Mouse (Mus musculus) neural tube, embryonic 11.5 days (tissue): Measurements from ENCODE around the gene Arid1b. TPM values are rescaled to one million over a fixed set of nuclear protein-coding genes. Genes with fewer than 3 reads are reported as not detected.

Experiments
- ATAC-seq: fragments of 200-750 bp; cut with Nextera tagmentation; 2 replicates; pipeline ENCODE4 v1.8.0; 2017; ENCODE audit warnings: moderate number of reproducible peaks, mild to moderate bottlenecking, moderate TSS enrichment, moderate library complexity; ENCODE audit not compliant: insufficient read depth, low FRiP score, low TSS enrichment
- DNase-seq: peaks from one replicate; pipeline ENCODE4 v3.0.0-alpha.2; 2015; ENCODE audit warnings: low spot score
- H3K27ac ChIP-seq: fragments of 300-500 bp; sonication (generic); 2 replicates; pipeline ENCODE4 v1.5.1; 2014; ENCODE audit warnings: low read depth, mild to moderate bottlenecking, low read length
- H3K27me3 ChIP-seq: fragments of 300-500 bp; sonication (generic); 2 replicates; pipeline ENCODE4 v1.6.1; 2014; ENCODE audit warnings: mild to moderate bottlenecking, low read length, mixed read lengths; ENCODE audit not compliant: control insufficient read depth, insufficient read depth
- H3K36me3 ChIP-seq: fragments of 300-500 bp; sonication (generic); 2 replicates; pipeline ENCODE4 v1.6.1; 2014; ENCODE audit warnings: mild to moderate bottlenecking, low read length, moderate library complexity, mixed read lengths; ENCODE audit not compliant: control insufficient read depth, insufficient read depth
- H3K4me1 ChIP-seq: fragments of 300-500 bp; sonication (generic); 2 replicates; pipeline ENCODE4 v1.6.1; 2014; ENCODE audit warnings: low read length, mixed read lengths; ENCODE audit not compliant: control insufficient read depth, insufficient read depth
- H3K4me2 ChIP-seq: fragments of 300-500 bp; sonication (generic); 2 replicates; pipeline ENCODE4 v1.6.1; 2014; ENCODE audit warnings: low read depth, mild to moderate bottlenecking, moderate library complexity
- H3K4me3 ChIP-seq: fragments of 300-500 bp; sonication (generic); 2 replicates; pipeline ENCODE4 v1.5.1; 2014; ENCODE audit warnings: low read depth, low read length
- H3K9ac ChIP-seq: fragments of 300-500 bp; sonication (generic); 2 replicates; pipeline ENCODE4 v1.6.1; 2014; ENCODE audit warnings: mild to moderate bottlenecking, low read length
- H3K9me3 ChIP-seq: fragments of 300-500 bp; sonication (generic); 2 replicates; pipeline ENCODE4 v1.6.1; 2016; ENCODE audit warnings: low read length; ENCODE audit not compliant: control insufficient read depth
- WGBS: fragments of 180-500 bp; shearing (Covaris S2); extraction: QIAGEN DNeasy Blood & Tissue Kit; methylation state at CpG from one replicate; pipeline ENCODE4 v1.1.7; 2014; 5-methylcytosine and 5-hydroxymethylcytosine counted together
- polyA plus RNA-seq: library from polyadenylated mRNA; unstranded; fragments of >200 nt; fragmentation: Nextera tagmentation; extraction: Ambion mirVana; gene quantifications from 2 replicates; pipeline ENCODE4 v1.2.1, GENCODE M21; 2014

The Arid1b gene
- polyA plus RNA-seq, 1 experiment from 2014 or later = 14.3 TPM

- Histone ChIP-seq H3K9me3 (no peaks in the 10 kb centered on the region), H3K27me3 (0 out of 2 replicates have a peak, but pooled peaks cover 3% of the 10 kb centered on the region), H3K36me3 (peaks cover 16% of the 10 kb centered on the region), H3K4me1 (peaks cover 1% of the 10 kb centered on the region), H3K4me3 (no peak overlapping the region), H3K9ac (no peak overlapping the region), H3K4me2 (no peak overlapping the region), H3K27ac (no peak overlapping the region)
- WGBS = 92% methylated on average over 7 of the region's 7 CpGs
- no peak for ATAC-seq
- no peak for DNase-seq
Measured at GRCm38 (mm10) chr17:5330644-5331043, 336.5 kb downstream of the Arid1b start.

- H3K4me3 ChIP-seq = no peak overlapping the region
- DNase-seq = no peak
- peaks cover 22% of the 10 kb centered on the region for H3K36me3 ChIP-seq
- ATAC-seq = no peak
- H3K27me3 ChIP-seq = 0 out of 2 replicates have a peak, but pooled peaks cover 3% of the 10 kb centered on the region
- H3K4me2 ChIP-seq = no peak overlapping the region
- no peak overlapping the region for H3K27ac ChIP-seq
- no peaks in the 10 kb centered on the region; the same call in 1 of the 2 replicates for H3K4me1 ChIP-seq
- 87% methylated on average over 1 of the region's 1 CpGs for WGBS
- no peak overlapping the region for H3K9ac ChIP-seq
- H3K9me3 ChIP-seq = no peaks in the 10 kb centered on the region
Measured at GRCm38 (mm10) chr17:5331387-5331786, 337.3 kb downstream of the Arid1b start.

GRCm38 (mm10) chr17:5334567-5334966 lies 340.4 kb downstream of the Arid1b start:
- no peak overlapping the region for H3K4me2 ChIP-seq
- no peaks in the 10 kb centered on the region for H3K4me1 ChIP-seq
- H3K4me3 ChIP-seq = no peak overlapping the region
- no peaks in the 10 kb centered on the region for H3K9me3 ChIP-seq
- H3K27ac ChIP-seq = no peak overlapping the region
- WGBS = 89% methylated on average over 7 of the region's 7 CpGs
- H3K36me3 ChIP-seq = peaks cover 32% of the 10 kb centered on the region
- H3K27me3 ChIP-seq = no peaks in the 10 kb centered on the region
- ATAC-seq (no peak), DNase-seq (no peak)
- no peak overlapping the region for H3K9ac ChIP-seq

- no peak overlapping the region for H3K4me2 ChIP-seq
- no peaks in the 10 kb centered on the region for H3K9me3 ChIP-seq
- H3K27ac ChIP-seq = no peak overlapping the region
- H3K4me3 ChIP-seq = no peak overlapping the region
- no peak overlapping the region for H3K9ac ChIP-seq
- 90% methylated on average over 1 of the region's 1 CpGs for WGBS
- peaks cover 17% of the 10 kb centered on the region for H3K36me3 ChIP-seq
- ATAC-seq = no peak
- H3K27me3 ChIP-seq = no peaks in the 10 kb centered on the region
- DNase-seq = no peak
- no peaks in the 10 kb centered on the region for H3K4me1 ChIP-seq
Measured at GRCm38 (mm10) chr17:5344426-5344825, 350.3 kb downstream of the Arid1b start.

GRCm38 (mm10) chr17:5345810-5346209 lies 351.7 kb downstream of the Arid1b start:
- Histone ChIP-seq H3K36me3 (peaks cover 17% of the 10 kb centered on the region), H3K4me2 (no peak overlapping the region), H3K9me3 (no peaks in the 10 kb centered on the region), H3K27ac (no peak overlapping the region), H3K4me1 (no peaks in the 10 kb centered on the region), H3K4me3 (no peak overlapping the region), H3K9ac (no peak overlapping the region), H3K27me3 (no peaks in the 10 kb centered on the region)
- DNase-seq = no peak
- no peak for ATAC-seq
- WGBS = 87% methylated on average over 5 of the region's 5 CpGs

GRCm38 (mm10) chr17:5352901-5353300 lies 358.8 kb downstream of the Arid1b start:
- ATAC-seq (no peak), DNase-seq (no peak)
- no peaks in the 10 kb centered on the region for H3K27me3 ChIP-seq
- H3K4me3 ChIP-seq = no peak overlapping the region
- H3K36me3 ChIP-seq = no peaks in the 10 kb centered on the region
- no peaks in the 10 kb centered on the region for H3K4me1 ChIP-seq
- H3K4me2 ChIP-seq = no peak overlapping the region
- WGBS = 78% methylated on average over 5 of the region's 5 CpGs
- no peaks in the 10 kb centered on the region for H3K9me3 ChIP-seq
- no peak overlapping the region for H3K9ac ChIP-seq
- no peak overlapping the region for H3K27ac ChIP-seq

GRCm38 (mm10) chr17:5360759-5361158 lies 366.6 kb downstream of the Arid1b start:
- 71% methylated on average over 2 of the region's 2 CpGs for WGBS
- DNase-seq (no peak), ATAC-seq (no peak)
- H3K4me3 ChIP-seq = no peak overlapping the region
- H3K36me3 ChIP-seq = no peaks in the 10 kb centered on the region
- H3K27me3 ChIP-seq = no peaks in the 10 kb centered on the region
- peaks cover 7% of the 10 kb centered on the region for H3K4me1 ChIP-seq
- H3K9ac ChIP-seq = no peak overlapping the region
- H3K4me2 ChIP-seq = no peak overlapping the region
- H3K27ac ChIP-seq = no peak overlapping the region
- H3K9me3 ChIP-seq = no peaks in the 10 kb centered on the region

- ATAC-seq (peak; percentile 48), DNase-seq (no peak)
- Histone ChIP-seq H3K36me3 (no peaks in the 10 kb centered on the region), H3K4me3 (no peak overlapping the region), H3K9me3 (no peaks in the 10 kb centered on the region), H3K4me1 (peaks cover 10% of the 10 kb centered on the region), H3K27me3 (no peaks in the 10 kb centered on the region), H3K9ac (no peak overlapping the region), H3K27ac (no peak overlapping the region), H3K4me2 (no peak overlapping the region)
- 32% methylated on average over 8 of the region's 8 CpGs for WGBS
Measured at GRCm38 (mm10) chr17:5365992-5366398, 371.9 kb downstream of the Arid1b start.

GRCm38 (mm10) chr17:5371032-5371431 lies 376.9 kb downstream of the Arid1b start:
- ATAC-seq (no peak), DNase-seq (no peak)
- WGBS = 75% methylated on average over 4 of the region's 4 CpGs
- H3K4me1 ChIP-seq = no peaks in the 10 kb centered on the region
- no peak overlapping the region for H3K4me3 ChIP-seq
- H3K27ac ChIP-seq = no peak overlapping the region
- no peak overlapping the region for H3K9ac ChIP-seq
- no peaks in the 10 kb centered on the region for H3K9me3 ChIP-seq
- no peak overlapping the region for H3K4me2 ChIP-seq
- H3K36me3 ChIP-seq = no peaks in the 10 kb centered on the region
- no peaks in the 10 kb centered on the region for H3K27me3 ChIP-seq
